Mouse (Mus musculus) embryonic fibroblast, embryonic 13.5 days (primary cell): Measurements from ENCODE around the gene Flywch1.

ENCODE experiments used
- CTCF ChIP-seq: IDR thresholded peaks from 2 replicates; pipeline ENCODE4 v1.5.1; 2011; ENCODE audit warnings: mild to moderate bottlenecking, control low read depth, low read length, moderate library complexity, borderline replicate concordance; ENCODE audit not compliant: insufficient read depth
- POLR2A ChIP-seq: IDR thresholded peaks from 2 replicates; pipeline ENCODE4 v1.6.1; 2011; ENCODE audit warnings: low read depth, mild to moderate bottlenecking, control low read depth, low read length, moderate library complexity

- TF ChIP-seq POLR2A, result no peak
- no peak for TF ChIP-seq CTCF
These were observed 7.0 kb upstream of the Flywch1 start for GRCm38 (mm10) chr17:23778447-23778846.
